Mouse (Mus musculus): ENCODE measurements around the gene Cdk12.
"Not testable (repeated sequence)": the region's sequence is repeated elsewhere in the genome, so short reads cannot be mapped to it uniquely, and the experiment has no call there.

The Cdk12 gene

DNA sequence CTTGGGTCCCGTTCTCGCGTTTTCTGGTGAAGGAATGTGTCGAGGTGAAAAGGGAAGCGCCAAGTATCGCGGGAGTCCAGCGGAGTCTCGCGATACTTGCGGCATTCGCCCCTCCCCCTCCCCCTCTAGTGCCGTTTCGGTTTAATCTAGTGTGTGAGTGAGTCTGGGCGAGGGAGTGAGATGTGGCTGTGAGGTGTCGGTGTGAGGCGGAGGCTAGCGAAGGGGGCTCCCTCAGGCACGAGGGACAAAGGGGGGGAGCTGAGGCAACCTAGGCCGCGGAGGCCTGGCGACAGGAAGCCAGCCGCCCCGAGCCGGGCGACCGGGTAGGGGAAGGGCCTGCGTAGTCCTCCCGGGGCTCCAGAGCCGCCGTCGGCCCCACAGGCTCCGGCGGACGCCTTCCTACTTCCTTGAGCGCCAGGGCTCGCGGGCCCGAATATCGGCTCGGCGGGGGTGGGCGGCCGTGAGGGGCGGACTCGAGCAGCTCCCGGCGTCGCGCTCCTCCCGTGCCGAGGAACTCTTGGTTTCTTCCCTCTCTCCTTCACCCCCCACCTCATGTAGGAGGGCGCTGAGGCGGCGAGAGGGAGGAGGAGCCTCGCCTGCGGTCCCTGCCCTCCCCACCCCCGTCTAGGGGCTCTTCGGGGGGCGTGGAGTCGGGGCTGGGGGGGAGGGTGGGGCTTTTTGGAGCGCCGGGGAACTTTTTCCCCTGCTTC is at the start of gene Cdk12:
Gene Cdk12, plus strand, starts transcription at position 419 of the 710 bp plus-strand sequence.
- DNase-seq, result peak; percentile 94

DNA sequence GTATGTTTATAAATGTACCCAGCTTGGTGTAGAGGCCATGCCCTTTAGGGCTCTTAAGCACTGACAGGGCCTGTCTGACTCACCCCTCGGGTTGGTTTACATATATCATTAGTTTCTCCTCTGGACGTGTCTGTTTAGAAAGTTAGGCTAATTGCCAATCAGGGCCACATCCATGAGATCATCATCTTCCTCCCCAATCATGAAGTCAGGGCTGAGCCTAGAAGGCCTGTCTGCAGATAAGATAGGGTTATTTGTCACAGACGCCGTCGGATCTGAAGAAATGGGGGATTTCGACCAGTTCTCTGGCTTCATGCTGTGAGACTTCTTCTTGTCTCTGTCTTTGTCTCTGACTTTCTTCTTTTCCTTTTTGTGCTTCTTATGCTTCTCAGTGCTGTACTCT is 47.8 kb upstream of the Cdk12 start:
- DNase-seq, result no peak

- DNase-seq, result no peak
These were observed 34.5 kb upstream of the Cdk12 start for GRCm38 (mm10) chr11:98168400-98168799.

- not testable (repeated sequence) for DNase-seq
These were observed 20.7 kb upstream of the Cdk12 start for GRCm38 (mm10) chr11:98182149-98182548.

GRCm38 (mm10) chr11:98187640-98188395 is 15.0 kb upstream of the Cdk12 start:
- no peak for DNase-seq

DNA sequence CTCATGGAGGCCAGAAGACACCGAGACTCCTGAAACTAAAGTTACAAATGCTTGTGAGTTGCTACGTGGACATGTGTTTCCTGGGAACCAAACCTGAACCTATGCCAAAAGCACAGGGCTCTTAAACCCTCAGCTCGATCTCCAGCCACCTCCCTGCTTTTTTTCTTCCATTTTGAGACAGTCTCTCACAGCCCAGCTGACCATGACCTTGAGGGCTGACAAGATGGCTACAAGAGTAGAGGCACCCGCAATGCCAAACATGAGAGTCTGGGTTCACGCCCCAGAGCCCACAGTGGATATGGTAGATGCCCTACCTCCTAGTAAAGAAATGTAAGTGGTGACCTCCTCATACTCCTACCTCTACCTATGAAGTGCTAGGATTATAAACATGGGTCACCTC is 12.0 kb upstream of the Cdk12 start:
- DNase-seq, result no peak

GRCm38 (mm10) chr11:98192901-98193805 is 9.7 kb upstream of the Cdk12 start, which contains the start of gene Med1:
TSS of gene Med1 (minus strand) at chr11:98193293.
- peak; percentile 86 for DNase-seq

DNA sequence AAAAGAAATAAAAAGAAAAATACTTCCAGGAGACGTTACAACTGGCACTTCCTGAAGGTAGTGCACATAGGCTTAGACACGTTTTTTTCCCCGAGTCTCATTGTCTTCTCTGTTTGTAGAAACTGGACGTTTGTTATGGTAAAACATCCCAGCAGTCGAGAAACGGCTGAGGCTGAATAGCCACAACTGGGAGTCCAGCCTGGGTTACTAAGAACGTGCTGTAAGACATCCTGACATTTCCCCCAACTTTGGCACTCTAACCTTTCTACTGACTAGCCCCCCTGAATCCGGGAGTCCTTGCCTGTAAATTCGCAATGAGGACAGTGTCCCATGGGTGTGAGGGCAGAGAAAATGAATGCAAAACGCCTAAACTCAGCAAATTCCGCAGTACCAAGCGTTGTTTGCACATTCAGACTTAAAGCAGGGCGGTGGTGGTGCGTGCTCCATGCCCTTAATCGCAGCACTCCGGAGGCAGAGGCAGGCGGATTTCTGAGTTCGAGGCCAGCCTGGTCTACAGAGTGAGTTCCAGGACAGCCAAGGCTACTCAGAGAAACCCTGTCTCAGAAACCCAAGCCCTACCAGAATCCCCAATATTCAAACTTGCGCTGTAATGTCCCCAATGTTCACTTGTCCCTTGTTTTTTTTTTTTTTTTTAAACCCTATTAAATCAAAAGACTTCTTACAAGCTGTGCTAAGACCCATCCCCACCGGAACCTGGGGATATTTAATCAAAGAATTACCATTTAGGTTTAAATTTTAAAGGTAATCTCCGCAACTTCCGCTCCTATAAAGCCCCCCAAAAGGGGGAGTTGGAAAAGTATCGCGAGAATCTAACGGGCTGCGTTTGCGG is 843 bp upstream of the Cdk12 start:
- peak; percentile 7 for DNase-seq

- peak; percentile 31 for DNase-seq
These were observed 572 bp downstream of the Cdk12 start for GRCm38 (mm10) chr11:98203351-98203911.

DNA sequence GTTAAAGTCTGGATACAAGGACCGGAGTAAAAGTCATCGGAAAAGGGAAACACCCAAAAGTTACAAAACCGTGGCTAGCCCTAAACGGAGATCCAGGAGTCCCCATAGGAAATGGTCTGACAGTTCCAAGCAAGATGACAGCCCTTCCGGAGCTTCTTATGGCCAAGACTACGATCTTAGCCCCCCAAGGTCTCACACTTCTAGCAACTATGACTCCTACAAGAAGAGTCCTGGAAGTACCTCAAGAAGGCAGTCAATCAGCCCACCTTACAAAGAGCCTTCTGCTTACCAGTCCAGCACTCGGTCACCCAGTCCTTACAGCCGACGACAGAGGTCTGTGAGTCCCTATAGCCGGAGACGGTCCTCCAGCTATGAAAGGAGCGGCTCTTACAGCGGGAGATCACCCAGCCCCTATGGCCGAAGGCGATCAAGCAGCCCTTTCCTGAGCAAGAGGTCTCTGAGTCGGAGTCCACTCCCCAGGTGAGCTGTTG is 1.1 kb downstream of the Cdk12 start:
- no peak for DNase-seq

- no peak for DNase-seq
These were observed 2.6 kb downstream of the Cdk12 start for GRCm38 (mm10) chr11:98205463-98205862.

- DNase-seq, result not testable (repeated sequence)
These were observed 3.4 kb downstream of the Cdk12 start for GRCm38 (mm10) chr11:98206281-98206680.

DNA sequence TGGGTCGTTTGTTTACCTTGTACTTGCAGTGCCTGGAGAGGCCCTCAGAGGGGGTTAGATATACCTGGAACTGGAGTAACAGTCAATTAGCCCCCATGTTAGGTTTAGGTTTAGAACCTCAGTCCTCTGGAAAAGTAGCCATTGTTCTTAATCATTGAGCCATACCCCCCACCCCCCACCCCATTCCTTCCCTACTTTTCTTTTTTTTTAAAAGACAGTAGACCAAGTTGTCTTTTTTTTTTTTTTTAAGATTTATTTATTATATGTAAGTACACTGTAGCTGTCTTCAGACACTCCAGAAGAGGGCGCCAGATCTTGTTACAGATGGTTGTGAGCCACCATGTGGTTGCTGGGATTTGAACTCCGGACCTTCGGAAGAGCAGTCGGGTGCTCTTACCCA is 6.8 kb downstream of the Cdk12 start:
- not testable (repeated sequence) for DNase-seq

DNA sequence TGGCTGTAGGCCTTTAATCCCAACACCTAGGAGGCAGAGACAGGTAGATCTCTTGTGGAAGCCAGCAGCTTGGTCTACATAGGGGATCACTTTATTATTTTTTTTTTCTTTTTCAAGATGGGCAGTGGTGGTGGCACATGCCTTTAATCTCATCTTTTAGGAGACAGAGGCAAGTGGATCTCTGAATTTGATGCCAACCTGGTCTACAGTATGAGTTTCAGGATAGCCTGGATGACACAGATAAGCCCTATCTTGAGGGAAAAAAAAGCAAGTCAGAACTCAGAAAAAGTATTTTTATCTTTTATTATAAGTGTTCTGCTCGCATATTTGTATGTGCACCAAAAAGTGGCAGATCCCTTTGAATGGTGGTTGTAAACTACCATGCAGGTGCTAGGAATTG is 10.5 kb downstream of the Cdk12 start:
- DNase-seq, result no peak

DNA sequence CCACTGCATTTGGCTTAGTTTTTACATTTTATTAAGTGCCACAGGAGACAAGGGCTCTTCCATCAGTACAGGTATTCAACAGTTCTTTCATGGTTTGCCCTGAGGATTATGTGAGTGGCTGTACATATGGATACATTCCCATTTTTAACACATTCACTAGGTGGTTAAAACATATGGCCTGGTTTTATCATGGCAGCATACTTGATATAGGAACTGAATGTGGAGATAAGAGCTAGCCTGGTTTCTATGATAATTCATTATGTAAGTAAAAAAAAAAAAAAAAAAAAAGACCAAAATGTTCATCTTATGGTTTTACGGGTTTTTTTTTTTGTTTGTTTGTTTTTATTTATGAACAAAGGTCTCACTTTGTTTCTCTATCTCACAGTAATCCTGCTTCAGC is 23.5 kb downstream of the Cdk12 start:
- DNase-seq, result no peak

GRCm38 (mm10) chr11:98238416-98238815 is 35.6 kb downstream of the Cdk12 start:
- no peak for DNase-seq

- DNase-seq, result no peak
These were observed 36.1 kb downstream of the Cdk12 start for GRCm38 (mm10) chr11:98238995-98239394.

- not testable (repeated sequence) for DNase-seq
These were observed 40.1 kb downstream of the Cdk12 start for GRCm38 (mm10) chr11:98242910-98243309.

- DNase-seq, result no peak
These were observed 41.6 kb downstream of the Cdk12 start for GRCm38 (mm10) chr11:98244415-98244814.

- DNase-seq, result no peak
These were observed 44.5 kb downstream of the Cdk12 start for GRCm38 (mm10) chr11:98247325-98247724.

DNA sequence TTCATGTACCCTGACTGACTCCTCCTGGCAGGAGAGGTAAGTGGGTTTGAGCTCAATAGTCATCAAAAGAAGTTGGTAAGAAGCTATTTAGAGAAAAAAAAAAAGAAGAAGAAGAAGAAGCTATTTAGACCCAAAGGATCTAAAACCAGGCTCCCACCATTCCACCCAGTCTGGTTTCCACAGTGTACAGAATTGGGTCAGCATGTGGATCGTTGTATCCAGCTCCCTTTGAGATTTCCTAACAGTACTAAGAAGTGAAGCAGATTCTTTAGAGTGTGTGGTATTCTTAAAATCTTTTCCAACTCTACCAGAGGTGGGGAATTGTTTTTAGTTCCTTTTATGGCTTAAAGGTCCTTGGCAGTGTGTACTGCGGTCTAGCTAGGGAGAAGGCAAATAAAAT is 50.9 kb downstream of the Cdk12 start:
- no peak for DNase-seq
